Mouse (Mus musculus): ENCODE measurements at regions not wholly inside any gene's neighbourhood (a gene's known extent, or its start where the extent isn't known, plus 50 kb on each side); places are given as distances from the start of the nearest gene placed in this dataset.

DNA sequence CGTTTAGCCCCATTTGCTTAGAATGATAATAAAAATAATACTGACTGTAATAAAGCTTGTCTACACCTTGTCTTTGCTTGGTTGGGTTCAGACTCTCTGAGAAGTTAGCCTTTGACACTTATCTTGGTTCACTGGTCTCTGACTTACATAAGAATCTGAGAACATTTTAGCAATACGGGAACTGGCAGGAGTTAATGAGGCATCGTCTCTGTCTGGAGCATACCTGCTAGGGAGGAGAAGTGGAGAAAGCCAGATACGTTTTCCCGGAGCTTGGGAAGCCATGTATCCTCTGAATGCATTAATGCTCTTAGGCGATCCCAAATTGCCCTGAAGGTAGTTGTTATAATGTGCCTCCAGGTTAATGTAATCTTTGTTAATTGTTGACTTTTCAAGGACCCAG lies 152.6 kb upstream of the Map3k1 start:
- no peak for TF ChIP-seq MYOG (IDR thresholded peaks at IDR 0.05; ENCODE audit: control insufficient read depth in 1 of 3, insufficient read depth in 1 of 3, insufficient read length in 2 of 3, low read depth in 2 of 3)
- no peak for TF ChIP-seq POLR2A (IDR thresholded peaks at IDR 0.05; ENCODE audit: insufficient read length, low read depth)
- TF ChIP-seq TCF12 (IDR thresholded peaks at IDR 0.05; ENCODE audit: insufficient read depth, poor library complexity, severe bottlenecking) = no peak
- no peak for TF ChIP-seq POLR2AphosphoS2 (IDR thresholded peaks at IDR 0.05; ENCODE audit: insufficient read length, low read depth)
- TF ChIP-seq CEBPB (IDR thresholded peaks at IDR 0.05; ENCODE audit: insufficient read depth, poor library complexity, severe bottlenecking) = no peak
- TF ChIP-seq USF1 (IDR thresholded peaks at IDR 0.05; ENCODE audit: low read depth) = no peak
- TF ChIP-seq MAX (IDR thresholded peaks at IDR 0.05; ENCODE audit: low read depth) = no peak
- no peak for TF ChIP-seq E2F4 (IDR thresholded peaks at IDR 0.05; ENCODE audit: insufficient read depth)

All from myocyte (in vitro differentiated cells).